Mouse (Mus musculus): ENCODE results near the gene Sart3.
A peak's percentile ranks its signal among the peaks of the same experiment; 100 is the strongest.

The Sart3 gene

DNA sequence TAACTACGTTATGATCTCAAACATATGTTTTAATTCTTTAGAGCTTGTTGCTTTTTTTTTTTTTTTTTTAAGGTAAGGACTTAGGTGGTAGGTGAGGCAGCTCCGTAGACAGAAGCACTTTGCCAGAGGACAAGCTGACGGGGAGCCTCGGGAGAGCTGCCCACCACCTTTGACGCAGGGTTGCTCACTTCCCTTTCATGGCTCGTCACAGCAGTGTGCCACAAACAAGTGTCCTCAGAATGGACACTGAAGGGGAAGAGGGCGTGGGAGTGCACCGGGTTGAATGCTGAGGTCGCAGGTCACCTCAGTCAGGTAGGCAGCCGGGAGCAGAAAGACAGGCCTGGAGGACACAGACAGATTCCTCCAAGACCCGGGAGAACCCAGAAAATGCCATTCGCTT is 46.9 kb downstream of the Sart3 start:
- DNase-seq (ENCODE audit: low spot score in 2 of 2) = no peak

DNA sequence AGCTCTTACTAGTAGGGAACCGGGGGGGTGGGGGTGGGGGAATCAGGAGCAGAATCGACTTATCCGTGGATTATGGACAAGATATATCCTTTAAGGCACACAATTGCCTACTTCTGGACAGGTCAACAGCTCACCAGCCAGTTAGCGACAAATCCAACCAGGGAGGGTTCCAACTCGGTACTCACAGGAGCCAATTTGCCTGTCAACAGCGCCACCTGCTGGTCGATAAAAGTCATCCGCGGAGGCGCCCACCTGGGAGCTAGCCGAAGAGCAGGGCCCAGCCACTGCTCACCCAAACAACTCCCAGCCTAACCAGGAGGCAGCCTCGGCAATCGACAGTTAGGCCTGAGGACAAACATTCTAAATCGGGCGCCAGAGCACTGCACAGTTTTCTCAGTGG is 47.9 kb downstream of the Sart3 start, which contains the start of gene 1700069L16Rik:
TSS of gene 1700069L16Rik (minus strand) at position 327 of the 400 bp plus-strand sequence.
- peak; percentile 74 to 84 for DNase-seq (ENCODE audit: low spot score in 2 of 2)

DNA sequence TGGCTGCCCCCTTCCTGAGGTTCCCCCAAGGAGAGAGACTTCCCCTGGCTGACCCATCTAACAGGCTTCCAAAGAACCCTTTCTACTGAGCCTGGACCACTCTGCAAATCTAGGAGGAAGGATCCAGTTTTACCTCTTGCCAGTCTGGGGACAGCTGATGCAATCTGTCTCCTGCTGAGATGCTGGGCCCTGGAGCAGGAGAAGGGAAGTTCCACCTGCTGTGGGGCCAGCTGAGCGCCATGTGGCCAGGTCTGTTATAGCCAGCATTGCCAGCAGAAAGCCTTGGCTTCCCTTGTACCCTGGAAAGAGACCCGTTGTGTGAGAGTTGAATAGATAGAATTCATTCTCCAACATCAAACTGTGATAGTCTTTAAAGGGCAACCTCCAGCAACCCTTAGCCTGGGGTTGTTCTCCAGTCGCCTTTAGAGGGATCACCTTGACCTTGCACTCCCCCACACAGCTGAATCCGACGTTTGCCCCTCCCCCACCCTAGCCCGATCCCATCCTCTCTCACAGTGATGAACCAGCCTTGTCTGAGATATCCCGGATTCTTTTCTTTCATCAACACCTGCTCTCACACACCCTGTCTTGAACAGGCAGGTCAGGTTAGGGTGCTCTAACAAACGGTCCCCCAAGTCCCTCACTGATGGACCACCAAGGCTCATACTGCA is 48.6 kb downstream of the Sart3 start:
- DNase-seq (ENCODE audit: low spot score in 2 of 2) = no peak

DNA sequence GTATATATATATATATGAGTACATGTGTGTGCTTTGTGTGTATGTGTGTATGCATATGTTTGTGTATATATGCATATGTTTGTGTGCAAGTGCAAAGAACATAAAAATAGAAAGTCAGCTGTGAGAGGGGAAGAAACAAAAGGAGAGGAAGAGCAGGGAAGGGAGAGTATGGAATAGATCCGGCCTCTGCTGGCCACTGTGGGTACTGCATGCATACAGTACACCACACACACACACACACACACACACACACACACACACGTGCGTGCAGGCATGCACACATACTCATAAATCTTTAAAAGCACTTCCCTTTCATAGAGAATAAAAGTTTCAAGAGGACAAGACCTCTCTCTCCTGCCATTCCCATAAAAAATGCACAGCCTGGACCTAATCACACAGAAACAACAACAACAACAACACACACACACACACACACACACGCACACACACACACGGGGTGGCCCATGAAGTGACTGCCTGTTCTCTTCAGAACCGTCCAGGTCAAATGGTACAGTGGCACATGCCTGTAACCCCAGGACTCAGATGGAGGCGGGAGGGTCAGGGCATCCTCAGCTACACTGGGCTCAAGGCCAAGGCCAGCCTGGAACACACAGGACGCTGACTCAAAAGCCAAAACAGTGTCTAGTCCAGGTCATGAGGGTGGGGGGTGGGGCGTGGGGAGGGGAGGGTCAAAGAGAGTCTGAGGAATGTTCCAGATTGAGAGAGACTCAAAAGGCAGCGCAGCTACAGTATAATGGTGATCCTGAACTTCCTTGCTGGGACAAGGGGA is 49.9 kb downstream of the Sart3 start:
- no peak for DNase-seq (ENCODE audit: low spot score in 2 of 2)

DNA sequence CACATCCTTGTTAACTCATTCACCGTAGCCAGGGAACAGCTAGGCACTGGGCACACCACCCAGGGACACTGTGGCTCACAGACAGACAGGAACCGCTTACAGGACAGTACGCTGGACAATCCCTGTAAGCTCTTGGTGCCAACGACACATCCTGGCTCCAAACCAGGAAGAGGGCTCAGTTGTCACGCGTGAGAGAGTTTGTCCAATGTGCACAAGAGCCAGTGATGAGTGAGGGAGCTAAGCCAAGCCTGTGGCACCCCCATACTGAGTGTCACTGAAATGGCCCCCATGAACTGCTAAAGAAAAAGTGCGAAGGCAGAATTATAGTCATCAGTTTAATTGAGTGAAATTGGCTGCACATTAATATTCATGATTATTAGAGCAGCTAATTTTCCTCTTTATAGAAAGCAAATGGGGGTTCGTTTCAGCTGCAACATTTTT is 53.1 kb downstream of the Sart3 start:
- DNase-seq (ENCODE audit: low spot score in 2 of 2) = no peak

DNA sequence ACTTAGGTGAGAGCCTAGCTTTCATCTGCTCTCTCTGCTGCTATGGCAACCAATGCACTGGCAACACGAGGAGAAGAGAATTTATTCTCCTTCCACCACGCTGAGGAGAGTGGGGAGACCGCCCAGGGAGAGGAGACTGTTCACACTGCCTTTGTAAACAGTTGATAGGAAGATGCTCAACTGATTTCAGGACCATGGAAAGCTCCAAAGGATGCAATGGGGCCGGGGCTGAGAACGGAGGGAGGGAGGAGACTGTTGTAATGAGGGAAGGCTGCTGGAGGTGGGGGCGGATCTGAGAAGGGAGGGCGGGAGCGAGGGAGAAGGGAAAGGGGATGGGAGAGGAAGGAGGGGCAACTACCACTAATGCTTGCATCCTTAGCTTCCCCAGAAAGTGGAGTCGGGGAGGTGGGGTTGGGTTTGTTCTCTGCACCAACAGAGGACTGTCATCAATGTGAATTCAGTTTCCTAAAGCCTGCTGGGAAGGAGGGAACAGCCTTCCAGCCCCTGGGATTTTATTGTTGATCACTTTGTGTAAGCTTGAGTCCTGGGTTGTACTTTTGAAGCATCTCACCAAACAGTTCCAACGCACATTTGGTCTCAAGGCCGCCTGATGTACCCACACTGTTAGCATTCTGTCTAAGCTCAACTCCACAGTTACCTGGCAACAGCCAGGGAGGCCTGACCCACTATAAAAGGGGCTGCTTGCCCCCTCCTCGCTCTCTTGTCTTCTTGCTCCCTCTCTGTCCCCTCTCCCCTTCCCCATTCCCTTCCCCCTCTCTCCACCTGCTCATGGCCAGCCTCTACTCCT is 55.5 kb downstream of the Sart3 start:
- peak; percentile 65 to 66 for DNase-seq (ENCODE audit: low spot score in 2 of 2)

DNA sequence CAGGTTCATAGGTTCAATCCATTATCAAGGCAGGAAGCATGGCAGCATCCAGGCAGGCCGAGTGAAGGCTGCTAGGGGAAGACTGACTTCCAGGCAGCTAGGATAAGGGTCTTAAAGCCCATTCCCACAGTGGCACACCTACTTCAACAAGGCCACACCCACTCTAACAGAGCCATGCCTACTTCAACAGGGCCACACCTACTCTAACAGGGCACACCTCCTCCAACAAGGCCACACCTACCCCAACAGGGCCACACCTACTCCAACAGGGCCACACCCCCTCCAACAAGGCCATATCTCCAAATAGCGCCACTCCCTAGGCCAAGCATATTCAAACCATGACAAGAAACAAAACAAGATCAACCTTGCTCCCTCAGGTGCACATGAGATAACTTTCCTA is 59.4 kb downstream of the Sart3 start:
- DNase-seq (ENCODE audit: low spot score in 2 of 2) = no peak

DNA sequence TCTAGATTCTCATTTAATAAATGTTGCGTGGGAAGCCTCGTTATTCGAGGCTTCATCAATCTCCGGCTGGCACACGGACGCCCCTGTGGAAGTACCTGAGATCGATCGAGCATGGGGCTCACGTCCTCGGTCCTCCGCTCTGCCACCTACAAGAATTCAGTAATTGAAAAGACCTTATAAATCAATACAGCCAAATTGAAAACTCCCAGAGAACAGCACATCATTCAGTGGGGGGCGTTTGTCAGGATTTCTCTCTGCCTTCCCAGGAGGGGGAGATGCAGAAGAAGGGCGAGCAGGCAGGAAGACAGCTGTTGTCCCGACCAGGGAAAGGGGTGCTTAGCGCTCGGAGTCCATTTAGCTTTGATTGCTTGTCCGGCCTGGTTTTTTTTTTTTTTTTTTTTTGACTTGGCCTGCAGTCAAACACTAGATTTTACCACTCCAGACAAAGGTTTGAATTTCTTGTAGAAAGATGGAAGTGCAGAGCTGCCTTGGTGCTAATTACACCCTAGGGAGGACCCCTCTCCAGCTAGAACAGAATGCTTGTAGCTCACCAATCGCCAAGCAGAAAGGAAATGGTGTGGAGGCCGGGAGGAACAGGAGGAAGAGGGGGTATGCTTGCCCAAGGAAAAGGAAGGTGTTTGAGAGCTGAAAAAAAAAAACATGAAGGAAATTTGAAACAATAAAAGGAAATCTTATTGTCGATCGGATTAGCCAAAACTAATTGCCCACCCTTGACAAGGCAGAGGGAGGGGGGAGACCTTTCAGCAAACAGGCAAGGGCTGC is 68.3 kb downstream of the Sart3 start:
- no peak for DNase-seq (ENCODE audit: low spot score in 2 of 2)

DNA sequence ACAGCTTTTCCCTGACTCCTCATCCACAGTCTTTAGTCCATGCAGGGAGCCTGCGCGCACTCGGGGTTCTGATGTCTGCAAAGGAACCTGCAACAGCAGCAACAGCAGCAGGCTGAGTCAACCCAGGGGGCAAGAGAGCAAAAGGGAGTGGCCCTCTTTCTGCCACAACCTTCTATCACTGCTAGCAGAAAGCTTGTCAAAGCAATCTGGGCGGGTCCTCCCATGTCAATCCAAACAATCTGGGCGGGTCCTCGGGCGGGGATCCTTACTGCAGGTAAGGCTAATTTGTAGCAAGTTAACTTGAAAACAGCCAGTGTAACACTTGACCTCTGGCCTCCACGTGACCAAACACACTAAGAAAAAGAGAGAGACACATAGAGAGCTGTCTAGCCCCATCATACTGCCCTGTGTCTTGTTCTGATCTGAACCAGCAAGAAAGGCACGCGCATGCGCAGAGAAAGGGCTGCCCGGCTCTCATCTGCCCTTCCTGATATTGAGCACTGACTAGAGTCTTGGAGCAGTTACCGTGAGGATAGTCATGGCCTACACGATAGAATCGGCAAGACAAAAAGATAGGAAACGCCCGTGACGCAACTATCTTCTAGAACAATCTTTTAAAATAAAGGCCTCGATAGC is 71.8 kb downstream of the Sart3 start:
- DNase-seq (ENCODE audit: low spot score in 2 of 2) = no peak

DNA sequence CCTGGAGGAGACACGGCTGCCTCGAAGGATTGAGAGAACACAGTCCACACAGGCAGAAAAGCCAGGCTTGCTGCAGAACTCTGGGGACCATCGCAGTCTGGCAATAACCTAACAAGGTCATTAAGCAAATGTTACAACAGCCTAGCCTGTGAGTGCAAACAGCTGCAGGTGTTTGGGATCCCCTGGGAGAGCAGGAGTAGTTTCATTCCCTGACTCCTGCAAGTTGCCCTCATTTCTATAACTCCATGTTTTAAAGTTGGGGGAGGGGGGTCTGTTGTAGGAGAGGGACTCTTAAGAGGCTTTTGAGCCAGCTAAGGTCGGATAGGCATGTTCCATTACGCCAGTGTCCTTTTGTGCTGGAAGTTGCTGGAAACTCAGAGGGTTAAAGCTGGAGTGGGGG is 77.9 kb downstream of the Sart3 start:
- no peak for DNase-seq (ENCODE audit: low spot score in 2 of 2)

DNA sequence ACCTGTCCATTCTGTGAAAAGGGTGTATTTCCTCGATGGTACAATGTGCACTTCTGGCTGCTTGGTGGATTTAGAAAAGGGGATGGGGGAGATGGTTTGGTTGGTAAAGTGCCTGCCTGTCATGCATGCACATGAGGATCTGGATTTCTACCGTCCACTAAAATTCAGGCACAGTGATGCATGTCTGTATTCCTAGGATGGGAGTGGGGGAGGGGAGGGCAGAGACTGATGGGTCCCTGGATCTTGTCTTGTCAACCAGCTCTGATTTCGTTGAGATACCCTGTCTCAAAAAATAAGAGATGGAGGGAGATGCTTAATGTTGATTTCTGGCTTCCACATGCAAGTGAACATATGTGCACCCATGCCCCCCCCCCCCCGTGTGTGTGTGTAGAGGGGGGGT is 78.3 kb downstream of the Sart3 start:
- no peak for DNase-seq (ENCODE audit: low spot score in 2 of 2)

DNA sequence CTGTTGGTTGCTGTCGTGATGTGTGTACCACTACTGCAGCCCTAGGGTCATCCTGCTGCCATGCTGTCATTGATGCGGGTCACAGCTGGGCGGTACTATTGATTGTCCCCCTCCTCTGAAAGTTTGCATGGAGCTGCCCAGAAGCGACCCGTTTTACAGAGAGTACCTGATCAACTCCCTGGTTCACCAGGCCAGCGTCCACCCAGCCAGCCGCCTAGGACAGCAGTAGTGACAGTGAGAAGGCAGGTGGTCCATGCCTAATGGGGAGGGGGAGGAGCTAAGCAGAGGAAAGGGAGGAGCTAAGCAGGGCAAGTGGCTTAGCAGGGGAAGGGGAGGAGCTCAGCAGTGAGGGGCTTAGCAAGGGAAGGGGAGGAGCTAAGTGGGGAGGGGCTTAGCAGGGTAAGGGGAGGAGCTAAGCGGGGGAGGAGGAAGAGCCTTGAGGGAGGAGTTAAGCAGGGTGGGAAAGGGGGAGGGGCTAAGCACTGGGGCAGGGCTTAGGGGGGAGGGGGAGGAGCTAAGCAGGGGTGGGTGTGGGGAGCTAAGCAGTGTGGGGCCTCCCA is 79.0 kb downstream of the Sart3 start:
- no peak for DNase-seq (ENCODE audit: low spot score in 2 of 2)
